Mouse (Mus musculus) kidney, adult 9 months (tissue): ENCODE measurements around the gene Mad1l1.

Experiments
- DNase-seq: peaks from one replicate; pipeline ENCODE4 v3.0.0; 2022

Gene Mad1l1

GRCm38 (mm10) chr5:140213001-140213400, 108.4 kb downstream of the Mad1l1 start:
- no peak for DNase-seq

DNA sequence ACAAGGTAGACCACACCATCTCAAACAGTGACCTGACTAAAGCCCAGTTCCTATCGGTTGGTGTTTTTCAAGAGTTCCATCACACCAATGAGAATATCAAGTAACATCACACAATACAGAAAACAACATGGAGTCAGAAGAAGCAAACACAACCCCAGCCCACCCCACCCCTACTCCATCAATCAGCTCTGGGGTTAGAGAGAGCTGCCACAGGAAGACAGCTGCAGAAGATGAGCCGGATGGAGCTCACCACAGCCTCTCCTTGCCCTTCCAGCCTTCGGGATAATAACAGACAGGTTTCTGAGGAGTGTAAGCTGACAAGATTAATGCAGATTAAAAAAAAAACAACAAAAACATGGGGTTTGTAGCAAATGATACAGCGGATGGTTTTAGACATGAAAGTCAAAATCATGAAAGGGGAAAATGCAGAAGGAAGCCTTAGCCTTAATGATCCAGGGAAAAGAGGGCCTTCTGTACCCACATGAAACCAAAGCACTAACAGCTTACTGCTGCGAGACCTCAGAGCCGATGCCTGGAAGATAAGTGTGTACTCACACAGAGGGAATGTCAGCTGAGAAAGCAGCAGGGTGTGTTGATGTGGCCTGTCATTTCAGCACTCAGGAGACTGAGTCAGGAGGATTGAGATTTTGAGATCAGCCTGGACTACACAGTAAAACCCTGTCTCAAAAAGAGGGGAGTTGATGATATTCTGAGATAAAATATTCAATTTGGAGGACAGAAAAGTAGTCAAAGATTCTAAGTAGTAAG, 110.8 kb downstream of the Mad1l1 start:
- DNase-seq = no peak

DNA sequence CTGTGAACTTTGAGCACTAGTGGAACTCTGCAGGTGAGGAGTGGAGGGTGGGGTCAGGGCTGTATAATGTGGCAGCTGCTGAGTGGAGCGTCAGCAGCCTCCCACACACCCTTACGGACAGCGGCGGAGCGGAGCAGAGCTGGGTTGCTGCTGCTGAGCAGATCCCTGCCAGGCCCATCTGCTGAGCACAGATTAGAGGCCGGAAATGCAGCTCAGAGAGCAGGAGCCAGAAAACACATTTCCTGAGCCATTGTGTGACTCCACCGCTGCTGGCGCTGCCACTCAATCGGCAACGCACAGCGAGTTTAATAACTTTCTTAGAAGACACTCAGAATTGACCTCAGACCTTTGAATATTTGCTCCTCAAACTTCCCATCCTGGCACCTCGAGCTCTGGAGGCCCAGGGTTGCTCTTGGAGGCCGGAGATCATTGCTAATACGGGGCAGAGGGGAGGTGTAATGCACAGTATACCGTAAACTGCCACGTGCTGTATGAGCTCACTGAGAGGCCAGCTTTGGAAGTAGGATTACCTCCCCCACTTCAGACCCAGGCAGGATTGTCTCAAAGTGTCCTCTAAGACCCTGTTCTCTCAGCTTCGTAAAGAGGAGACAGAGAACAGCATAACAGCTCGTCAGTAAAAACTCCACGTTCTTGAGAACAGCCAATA, 112.5 kb downstream of the Mad1l1 start:
- DNase-seq = peak; percentile 58

DNA sequence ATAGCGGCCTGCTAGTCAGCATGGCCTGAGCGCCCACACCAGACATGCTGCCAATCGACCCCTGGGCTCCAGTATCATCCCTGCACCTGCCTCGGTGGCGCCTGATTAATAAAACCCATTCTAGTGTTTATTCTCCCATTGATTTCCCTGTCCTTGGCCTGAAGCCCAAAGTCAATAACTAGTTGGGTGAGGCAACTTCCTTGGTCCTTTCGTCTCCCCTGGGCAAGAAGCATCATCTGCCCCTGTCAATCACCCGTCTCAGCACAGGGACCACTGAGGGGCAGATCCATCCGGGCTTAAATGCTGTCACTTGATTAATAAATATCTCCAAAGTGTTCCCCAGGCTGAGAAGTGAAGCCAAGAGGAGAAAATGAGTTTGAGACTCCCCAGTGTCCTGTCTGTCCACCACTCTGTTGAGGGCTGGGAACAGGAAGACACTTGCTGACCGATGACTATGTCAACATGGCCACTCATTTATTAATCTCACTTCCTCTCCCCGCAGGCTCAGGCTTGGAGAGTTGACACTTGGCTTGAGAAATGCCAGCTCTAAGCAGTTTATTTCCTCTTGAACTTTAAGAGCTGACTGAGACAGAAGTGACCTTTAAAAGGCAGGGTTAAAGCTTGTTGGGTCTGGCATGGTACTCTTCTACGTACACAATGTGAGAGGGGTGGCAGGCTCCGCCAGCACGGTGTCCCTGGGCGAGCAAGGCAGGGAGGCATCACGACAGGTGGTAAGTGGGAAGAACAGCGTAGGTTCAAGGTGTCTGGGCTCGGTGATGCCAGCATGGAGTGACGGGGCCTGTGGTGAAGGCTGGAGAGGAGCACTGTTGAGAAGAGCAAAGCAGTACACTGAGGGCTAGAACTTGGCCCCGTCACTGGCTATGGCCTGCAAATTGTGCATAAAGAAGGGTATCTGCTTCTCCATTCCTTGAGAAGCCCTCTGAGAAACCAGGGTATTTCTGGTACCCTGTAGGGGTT, 114.3 kb downstream of the Mad1l1 start:
- peak; percentile 62 for DNase-seq

DNA sequence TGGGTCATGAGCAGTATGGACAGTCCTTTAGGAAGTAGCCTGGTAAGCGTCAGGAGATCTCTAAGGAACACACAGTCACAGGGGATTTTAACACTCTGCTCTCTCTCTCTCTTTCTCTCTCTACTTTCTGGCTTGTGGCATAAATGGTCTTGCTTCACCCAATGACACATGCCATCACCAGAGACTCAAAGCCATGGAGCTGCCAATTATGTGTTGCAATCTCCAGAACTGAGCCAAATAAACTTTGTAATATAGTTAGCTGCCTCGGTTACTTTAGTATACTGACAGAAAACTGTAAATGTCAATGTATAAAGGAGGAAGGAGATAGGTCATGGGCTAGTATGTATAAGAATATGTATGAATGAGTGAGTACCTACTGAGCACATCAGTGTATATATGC, 115.4 kb downstream of the Mad1l1 start:
- no peak for DNase-seq

- DNase-seq = no peak
Observed at GRCm38 (mm10) chr5:140204465-140204864, 116.9 kb downstream of the Mad1l1 start.

DNA sequence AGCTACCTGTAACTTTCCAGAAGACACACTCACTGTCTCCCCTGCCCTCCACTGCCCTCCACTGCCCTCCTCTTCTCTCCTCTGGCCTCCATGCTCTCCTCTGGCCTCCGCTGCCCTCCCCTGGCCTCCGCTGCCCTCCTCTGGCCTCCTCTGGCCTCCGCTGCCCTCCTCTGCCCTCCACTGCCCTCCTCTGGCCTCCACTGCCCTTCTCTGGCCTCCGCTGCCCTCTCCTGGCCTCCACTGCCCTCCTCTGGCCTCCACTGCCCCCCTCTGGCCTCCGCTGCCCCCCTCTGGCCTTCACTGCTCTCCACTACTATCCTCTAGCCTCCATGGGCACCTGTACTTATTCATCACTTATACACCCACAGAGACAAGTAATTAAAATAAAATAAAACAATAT, 117.3 kb downstream of the Mad1l1 start:
- DNase-seq = no peak

- DNase-seq = no peak
Observed at GRCm38 (mm10) chr5:140202451-140202850, 118.9 kb downstream of the Mad1l1 start.

GRCm38 (mm10) chr5:140201566-140201965, 119.8 kb downstream of the Mad1l1 start:
- no peak for DNase-seq

- DNase-seq = no peak
Observed at GRCm38 (mm10) chr5:140201109-140201508, 120.2 kb downstream of the Mad1l1 start.

GRCm38 (mm10) chr5:140197705-140198104, 123.6 kb downstream of the Mad1l1 start:
- peak; percentile 88 for DNase-seq

DNA sequence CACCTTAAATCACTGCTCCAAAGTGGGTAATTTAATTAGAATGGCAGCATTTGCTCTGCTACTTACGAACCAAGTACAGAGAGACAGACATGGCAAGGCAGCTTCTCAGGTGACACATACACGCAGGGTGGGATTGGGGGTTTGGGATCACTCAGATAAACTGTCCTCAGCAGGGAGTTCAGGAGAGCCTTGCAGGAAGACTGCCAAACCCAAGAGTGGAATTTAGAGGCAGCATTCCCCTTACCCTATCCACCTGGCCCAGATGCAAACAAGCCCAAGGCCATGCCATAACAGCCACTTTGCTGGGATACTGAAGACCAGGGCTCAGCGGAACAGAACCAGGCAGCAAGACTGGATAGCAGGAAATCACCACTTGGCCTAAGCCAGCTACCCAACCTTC, 124.9 kb downstream of the Mad1l1 start:
- no peak for DNase-seq

DNA sequence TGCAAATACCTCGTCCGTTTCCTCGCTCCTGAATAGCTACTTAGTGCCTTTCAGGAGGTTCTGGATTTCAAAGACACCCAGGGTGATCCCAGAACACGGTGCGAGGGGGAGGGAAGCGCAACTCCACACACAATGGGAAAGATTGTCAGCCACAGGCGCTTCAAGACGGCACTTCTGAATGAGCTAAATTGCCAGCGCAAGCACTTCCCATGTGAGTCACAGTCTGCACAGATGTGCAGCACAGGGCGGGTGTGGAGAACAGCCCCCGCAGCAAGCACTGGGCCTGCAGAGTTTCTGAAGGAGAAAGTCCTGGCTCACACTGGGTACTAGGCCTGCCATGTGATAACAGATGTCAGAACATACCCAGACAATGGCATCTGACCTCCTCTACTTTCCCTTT, 127.2 kb downstream of the Mad1l1 start:
- no peak for DNase-seq

- DNase-seq = no peak
Observed at GRCm38 (mm10) chr5:140191539-140191938, 129.8 kb downstream of the Mad1l1 start.

DNA sequence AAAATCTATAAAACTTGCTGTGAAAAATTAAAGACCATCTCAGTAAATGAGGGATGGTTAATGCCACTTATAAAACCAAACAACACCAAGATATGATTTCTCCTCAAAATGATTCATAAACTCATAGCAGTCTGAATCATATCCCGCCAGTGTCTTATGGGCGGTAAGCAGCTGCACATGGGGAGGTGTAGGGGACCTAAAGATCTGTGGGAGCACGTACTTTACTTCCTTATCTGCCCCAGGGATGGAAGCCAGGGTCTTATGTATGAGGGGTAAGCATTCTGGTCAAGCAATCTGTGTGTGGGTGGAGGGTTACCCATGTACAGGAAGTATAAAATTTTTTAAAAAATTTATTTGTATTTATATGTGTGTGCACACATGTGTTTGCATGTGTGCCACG, 135.0 kb downstream of the Mad1l1 start:
- no peak for DNase-seq

- DNase-seq = no peak
Observed at GRCm38 (mm10) chr5:140185757-140186156, 135.6 kb downstream of the Mad1l1 start.

- no peak for DNase-seq
Observed at GRCm38 (mm10) chr5:140183387-140183786, 138.0 kb downstream of the Mad1l1 start.

DNA sequence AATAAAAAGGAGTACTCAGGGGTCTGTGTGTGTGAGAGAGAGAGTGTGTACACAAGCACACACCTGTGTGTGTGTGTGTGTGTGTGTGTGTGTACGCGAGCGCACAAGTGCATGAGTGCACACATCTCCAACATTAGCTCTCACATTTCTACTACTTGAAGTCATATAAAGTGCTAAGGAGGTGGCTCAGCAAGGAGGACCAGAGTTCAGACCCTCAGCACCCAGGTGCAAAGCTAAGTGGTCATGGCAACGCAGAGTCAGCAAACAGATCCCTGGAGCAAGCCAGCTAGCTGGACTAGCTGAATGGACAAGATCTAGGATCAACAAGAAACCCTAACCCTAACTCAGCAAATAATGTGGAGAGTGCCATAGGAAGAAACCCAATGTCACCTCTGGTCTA, 139.0 kb downstream of the Mad1l1 start:
- DNase-seq = no peak

DNA sequence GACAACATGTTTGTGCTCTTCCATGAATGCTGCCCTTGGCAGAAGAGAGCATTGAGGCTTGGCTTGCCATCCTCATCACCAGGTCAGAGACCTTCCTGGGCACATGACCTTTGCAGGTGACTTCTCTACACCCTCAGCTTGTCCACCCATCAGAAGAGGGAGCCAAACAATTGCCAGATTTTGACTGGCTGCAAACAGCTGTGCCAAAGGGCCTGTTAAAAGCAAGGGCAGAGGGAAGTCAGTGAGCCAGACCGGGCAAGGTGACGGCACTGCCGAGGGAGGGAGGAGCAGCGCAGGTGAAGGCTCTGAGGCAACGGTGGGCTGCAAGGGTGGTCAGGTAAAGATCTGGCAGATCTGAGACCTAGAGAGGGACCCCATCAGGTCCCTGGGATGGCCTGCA, 141.3 kb downstream of the Mad1l1 start:
- peak; percentile 15 for DNase-seq

DNA sequence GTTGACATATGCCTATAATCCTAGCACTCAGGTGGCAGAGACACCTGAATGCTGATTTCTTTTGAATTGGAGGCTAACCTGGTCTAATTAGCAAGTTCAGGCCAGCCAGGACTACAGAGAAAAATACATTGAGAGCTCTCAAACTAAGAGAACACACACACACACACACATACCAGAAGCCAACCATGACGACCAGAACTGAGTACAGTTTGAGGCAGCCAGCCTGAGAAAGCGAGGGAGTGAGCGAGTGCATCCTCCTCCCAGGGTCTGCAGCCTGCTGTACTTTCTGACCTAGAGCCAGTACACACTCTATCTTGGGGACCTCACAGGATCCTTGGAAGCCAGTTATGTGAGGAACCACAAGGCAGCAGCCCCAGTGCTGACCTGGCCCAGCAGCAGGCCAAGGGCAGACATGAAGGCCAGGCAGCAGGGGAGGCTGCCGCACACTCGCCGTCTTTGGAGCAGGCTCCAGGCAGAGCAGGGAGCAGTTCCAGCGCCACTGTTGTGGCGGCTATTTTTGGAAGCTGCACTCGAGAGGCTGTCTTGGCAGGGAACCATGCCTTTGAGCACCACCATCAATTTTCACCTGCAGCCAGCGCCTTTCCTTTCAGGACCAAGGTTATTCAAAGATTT, 143.2 kb downstream of the Mad1l1 start:
- peak; percentile 43 for DNase-seq

DNA sequence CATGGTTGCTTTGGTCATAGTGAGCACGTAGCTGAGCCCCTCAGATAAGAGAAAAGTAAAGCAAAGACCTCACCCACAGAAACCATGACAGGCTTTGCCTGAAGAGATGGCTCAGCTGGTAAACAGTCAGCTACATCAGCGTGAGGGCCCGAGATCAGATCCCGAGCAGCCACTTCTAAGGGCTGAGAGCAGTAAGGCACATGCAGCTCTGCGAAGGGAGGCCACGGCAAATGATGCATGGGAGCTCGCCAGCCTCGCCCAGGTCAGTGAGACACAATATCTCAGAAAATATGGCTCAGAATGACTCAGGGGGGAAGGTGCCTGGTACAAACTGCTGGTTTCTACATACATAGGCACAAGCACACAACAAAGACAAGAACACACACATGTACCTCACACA, 143.8 kb downstream of the Mad1l1 start:
- DNase-seq = no peak

GRCm38 (mm10) chr5:140176370-140176769, 145.0 kb downstream of the Mad1l1 start:
- no peak for DNase-seq
